Mouse (Mus musculus): ENCODE results near the gene B3galt4.
"Not testable (repeated sequence)": the region's sequence is repeated elsewhere in the genome, so short reads cannot be mapped to it uniquely, and the experiment has no call there.

The B3galt4 gene

DNA sequence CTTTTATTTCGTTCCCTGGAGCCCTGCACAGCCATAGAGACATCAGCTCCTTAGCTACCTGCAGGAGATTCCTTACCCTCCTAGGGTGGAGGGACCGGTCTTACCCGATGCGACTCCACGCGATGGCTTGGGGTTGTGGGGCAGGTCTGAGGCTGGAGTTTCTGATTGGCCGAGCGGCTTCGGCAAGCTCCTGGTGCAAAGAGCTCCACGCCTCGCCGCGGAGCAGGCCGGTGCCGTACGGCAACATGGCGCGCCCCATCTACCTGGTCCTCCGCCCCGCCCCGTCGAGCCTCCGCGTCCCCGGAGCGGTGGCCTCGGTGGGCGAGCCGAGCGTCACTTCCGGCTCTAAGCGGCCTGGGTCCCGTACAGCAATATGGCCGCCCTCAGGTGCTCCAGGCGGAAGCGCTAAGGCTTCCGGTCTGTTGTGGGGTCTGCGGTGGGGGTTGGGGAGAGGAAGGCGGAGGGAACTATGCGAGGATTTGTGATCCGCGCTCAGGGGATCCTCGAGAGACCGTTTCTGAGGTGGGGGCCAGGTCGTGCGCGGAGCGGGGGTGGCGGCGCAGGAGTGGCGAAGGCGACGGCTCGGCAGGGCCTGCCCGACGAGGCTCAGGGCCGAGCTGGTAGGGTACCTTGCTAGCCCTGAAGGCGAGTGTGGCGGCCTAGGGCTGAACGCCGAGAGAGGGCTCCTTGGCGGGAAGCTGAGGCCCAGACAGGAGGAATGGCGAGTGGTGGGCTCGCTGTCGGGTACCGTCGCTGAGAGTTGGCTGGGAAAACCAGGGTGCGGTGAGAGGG is 42.0 kb downstream of the B3galt4 start, which contains the start of gene Daxx:
Gene Daxx (plus strand): TSS at position 338 of the 792 bp plus-strand sequence.
- DNase-seq (ENCODE audit: low read depth in 2 of 2, low spot score in 2 of 2): peak; percentile 97

DNA sequence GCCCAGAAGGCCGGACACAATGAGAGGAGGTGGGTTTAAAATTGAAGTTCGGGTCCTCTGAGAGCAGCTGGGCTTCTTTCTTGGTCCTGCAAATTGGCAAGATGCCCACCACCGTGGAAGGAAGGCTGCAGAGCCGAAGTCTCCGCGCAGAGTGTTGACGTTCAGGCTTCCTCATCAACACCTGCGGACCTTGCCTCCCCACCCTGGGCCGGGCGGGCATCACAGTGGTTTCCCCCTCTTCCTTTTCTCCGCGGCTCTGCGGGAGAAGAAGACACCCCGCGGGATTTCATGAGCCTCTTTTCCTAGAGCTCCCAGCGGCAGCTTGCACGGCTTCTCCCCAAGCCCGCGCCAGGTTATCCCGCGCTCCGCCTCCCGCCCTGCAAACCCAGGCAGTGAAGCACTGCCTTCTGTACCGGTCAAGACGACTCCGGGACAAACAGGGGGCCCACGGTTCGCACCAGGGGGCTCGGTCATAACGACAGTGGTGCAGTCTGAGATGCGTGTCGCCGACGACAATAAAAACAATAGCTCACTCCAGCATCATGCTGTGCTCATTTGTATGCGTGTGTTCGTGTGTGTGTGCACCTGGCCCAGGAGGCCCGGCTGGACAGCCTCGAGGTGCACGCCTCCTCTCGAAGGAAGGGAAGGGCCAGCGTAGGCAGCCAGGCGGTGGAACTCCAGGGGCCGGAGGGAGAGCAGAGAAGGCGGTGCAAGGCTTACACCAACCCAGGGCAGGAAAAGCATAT is 42.8 kb downstream of the B3galt4 start:
- no peak for DNase-seq (ENCODE audit: low read depth in 2 of 2, low spot score in 2 of 2)

DNA sequence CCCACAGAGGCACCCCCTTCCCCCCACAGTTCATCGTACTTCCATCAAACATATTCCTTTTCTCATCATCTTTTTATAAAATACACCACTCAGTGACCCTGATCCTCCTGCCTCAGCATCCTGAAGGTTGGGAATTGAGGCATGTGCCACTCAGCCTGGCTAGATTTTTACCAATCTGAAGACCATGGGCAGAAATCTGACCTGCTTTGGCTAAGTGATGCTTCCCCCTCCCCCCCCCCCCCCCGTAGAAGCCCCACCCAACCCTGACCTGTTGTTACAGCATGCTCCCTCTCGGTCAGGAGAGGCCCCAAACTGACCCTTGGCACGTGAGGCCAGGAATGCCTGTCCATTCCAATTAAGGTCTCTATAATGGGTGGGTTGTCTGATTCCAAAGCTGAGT is 46.5 kb downstream of the B3galt4 start, which contains the start of gene Platr17:
Gene Platr17 (plus strand): TSS at position 301 of the 400 bp plus-strand sequence.
- DNase-seq (ENCODE audit: low read depth in 2 of 2, low spot score in 2 of 2): not testable (repeated sequence)

DNA sequence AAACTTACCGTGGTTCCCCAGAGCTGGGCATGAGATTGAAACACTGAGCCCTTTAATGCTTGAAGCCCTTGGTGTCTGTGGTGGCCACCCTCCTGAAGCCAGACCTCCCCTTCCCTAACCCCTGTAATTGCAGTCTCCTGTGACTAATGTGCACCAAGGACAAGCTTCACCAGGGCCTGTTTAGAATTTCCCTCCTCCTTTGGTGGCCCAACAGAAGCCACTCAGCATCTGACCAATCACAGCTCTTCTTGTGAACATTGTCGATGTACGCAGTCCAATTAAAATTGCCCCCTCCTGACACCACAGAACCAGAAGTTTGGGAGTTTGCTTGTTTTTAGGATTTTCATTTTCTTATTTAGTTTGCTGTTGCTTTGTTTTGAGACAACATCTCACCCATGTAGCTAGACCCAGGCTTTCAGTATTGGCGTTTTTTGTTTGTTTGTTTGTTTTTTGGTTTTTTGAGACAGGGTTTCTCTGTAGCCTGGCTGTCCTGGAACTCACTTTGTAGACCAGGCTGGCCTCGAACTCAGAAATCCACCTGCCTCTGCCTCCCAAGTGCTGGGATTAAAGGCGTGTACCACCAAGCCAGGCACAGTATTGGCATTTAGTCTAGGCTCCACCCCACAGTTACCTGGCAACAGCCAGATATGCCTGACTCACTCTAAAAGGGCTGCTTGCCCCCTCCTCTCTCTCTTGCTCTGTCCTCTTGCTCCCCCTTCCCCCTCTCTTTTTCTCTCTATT is 47.2 kb downstream of the B3galt4 start:
- not testable (repeated sequence) for DNase-seq (ENCODE audit: low read depth in 2 of 2, low spot score in 2 of 2)

DNA sequence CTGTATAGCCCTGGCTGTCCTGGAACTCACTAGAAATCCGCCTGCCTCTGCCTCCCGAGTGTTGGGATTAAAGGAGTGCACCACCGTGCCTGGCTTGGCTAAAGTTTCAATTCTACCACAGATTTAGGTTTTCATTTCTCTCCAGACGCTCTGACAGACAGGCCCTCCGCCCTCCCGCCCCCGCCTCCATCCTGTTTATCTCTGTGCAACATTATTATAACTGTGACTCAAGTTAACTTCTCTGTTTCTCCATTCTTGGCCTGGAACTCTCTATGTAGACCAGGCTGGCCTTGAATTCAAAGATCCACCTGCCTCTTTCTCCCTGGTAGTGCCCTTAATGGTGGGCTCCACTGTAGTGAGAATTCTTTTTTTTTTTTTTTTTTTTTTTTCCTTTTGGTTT is 48.8 kb downstream of the B3galt4 start:
- DNase-seq (ENCODE audit: low read depth in 2 of 2, low spot score in 2 of 2): no peak

DNA sequence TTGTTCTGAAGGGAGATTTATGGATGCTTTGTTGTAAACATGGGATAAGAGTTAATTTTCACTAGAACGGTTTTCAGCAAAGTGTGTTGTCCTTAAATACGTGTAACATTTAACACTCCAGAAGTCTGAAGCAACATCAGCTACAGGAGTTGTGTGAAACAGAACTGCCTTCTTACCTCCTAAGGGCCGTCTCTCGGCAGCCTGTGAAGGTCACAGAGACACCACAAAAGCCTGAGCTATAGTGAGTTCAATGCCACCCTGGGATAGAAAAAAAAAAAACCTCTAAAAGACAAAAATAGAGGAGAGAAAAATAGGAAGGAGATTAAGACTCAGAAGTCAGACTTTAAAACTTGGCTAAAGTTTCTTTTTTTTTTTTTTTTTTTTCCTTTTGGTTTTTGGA is 49.2 kb downstream of the B3galt4 start:
- DNase-seq (ENCODE audit: low read depth in 2 of 2, low spot score in 2 of 2): no peak

DNA sequence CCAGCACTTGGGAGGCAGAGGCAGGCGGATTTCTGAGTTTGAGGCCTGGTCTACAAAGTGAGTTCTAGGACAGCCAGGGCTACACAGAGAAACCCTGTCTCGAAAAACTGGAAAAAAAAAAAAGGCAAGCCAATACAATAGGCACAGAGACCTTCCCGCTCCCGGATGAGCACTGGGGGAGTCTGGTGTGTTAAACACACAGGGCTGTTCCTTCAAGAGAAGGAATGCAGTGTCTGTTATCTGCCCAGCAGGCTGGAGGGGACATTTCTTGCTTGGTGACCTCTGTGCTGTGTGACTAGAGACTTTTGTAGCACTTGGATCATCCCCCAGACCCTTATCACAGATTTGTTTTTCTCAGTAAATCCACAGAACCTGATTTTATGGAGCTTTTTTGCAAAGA is 49.6 kb downstream of the B3galt4 start:
- DNase-seq (ENCODE audit: low read depth in 2 of 2, low spot score in 2 of 2): no peak

DNA sequence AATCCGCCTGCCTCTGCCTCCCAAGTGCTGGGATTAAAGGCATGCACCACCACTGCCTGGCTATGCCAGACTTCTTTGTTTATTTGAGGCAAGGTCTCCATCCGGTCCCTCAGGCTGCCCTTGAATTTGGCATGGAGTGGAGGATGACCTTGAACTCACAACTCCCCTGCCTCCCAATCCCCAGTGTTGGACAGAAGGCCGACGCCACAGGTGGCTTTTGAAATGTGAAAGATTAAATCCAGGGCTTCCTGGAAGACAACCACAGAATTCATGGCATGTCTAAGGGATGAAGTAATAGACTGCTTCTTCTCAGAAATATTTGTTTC is 50.3 kb downstream of the B3galt4 start:
- DNase-seq (ENCODE audit: low read depth in 2 of 2, low spot score in 2 of 2): no peak

DNA sequence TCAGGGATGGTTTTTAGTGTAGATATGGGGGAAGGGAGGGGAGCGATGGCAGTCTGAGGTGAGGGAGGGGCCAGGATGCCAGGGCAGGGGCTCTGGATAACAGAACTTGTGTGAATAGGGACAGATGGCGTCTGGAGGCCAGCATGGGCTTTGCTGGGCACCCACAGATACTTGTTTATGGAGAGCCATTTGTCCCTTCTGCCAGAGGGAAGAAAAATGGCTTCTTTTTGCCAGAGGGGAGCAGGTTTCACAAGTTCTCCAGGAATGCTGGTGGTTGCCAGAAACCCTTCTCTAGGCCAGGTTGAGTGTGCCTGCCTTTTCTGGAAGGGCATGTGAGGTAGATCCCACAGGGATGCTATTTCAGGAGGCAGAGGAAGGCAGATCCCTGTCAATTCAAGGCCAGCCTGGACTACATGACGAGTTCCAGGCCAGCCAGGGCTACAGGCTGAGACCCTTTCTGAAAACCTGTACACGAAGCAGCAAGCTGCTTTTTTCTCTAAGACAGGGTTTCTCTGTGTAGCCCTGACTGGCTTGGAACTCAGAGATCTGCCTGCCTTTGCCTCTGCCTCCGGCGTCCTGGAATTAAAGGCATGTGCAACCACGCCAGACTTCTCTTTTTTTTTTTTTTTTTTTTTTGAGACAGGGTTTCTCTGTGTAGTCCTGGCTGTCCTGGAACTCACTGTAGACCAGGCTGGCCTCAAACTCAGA is 50.9 kb downstream of the B3galt4 start:
- DNase-seq (ENCODE audit: low read depth in 2 of 2, low spot score in 2 of 2): no peak
